Mouse (Mus musculus): Measurements from ENCODE around the gene Nos1ap.

GRCm38 (mm10) chr1:170432288-170432687 is 157.4 kb downstream of the Nos1ap start:
- TF ChIP-seq GATA1 (IDR thresholded peaks at IDR 0.05; ENCODE audit: low read length): no peak
- TF ChIP-seq TAL1 (IDR thresholded peaks at IDR 0.05; ENCODE audit: low read length): no peak
